Mouse (Mus musculus) CD4-positive, CD25-positive, alpha-beta regulatory T cell, adult 2 months (primary cell): ENCODE measurements around the gene Zxdc.

Experiments used
- DNase-seq: peaks from one replicate; pipeline ENCODE4 v3.0.0-alpha.2; 2012; ENCODE audit warnings: low read depth, low spot score

The Zxdc gene

DNA sequence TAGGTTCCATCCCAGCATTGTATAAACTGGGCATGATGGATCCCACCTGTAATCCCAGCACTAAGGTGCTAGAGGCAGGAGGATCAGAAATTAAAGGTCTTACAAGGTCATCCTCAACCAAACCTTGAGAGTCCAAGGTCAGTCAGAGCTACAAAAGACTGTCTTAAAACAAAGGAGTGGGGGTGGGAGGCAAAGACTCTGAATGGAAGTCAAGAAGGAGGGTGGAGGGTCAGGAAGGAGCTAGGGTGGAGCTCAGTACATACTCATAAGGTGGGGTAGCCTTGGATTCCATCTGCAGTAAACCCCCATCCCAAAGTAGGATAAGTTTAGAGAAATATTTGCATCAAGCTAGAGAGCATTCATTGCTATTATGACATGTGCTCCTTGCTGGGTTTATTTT, 83.3 kb downstream of the Zxdc start:
- DNase-seq = no peak
